Mouse (Mus musculus) MEL (cell line): ENCODE results near the gene Cyp1a1. TPM values are rescaled to one million over a fixed set of nuclear protein-coding genes. Genes with fewer than 3 reads are reported as not detected.
A peak's percentile ranks its signal among the peaks of the same experiment; 100 is the strongest.

Source experiments
- DNase-seq: peaks from one replicate; pipeline ENCODE4 v3.0.0; 2011; ENCODE audit warnings: low read depth, low spot score
- H3K27ac ChIP-seq: 2 replicates; pipeline ENCODE4 v1.5.1; 2012; ENCODE audit warnings: low read depth, mild to moderate bottlenecking, control low read depth, low read length, moderate library complexity; ENCODE audit not compliant: control insufficient read depth
- H3K27me3 ChIP-seq, 2 experiments: fragments of 150-350 bp in 1 of 2; sonication (generic) in 1 of 2; 2 replicates each; pipeline ENCODE4 v1.6.1; 2012; ENCODE audit warnings: low read length in 2 of 2, mild to moderate bottlenecking in 2 of 2, improper control_type of control experiment in 1 of 2, moderate library complexity in 1 of 2; ENCODE audit not compliant: insufficient read depth in 2 of 2, control insufficient read depth in 1 of 2
- H3K36me3 ChIP-seq, 2 experiments: 2 replicates each; pipeline ENCODE4 v1.6.1; 2012 to 2014; ENCODE audit warnings: low read length in 2 of 2, improper control_type of control experiment in 1 of 2, inconsistent platforms in 1 of 2, mild to moderate bottlenecking in 1 of 2; ENCODE audit not compliant: insufficient read depth in 2 of 2, control insufficient read depth in 1 of 2
- H3K4me1 ChIP-seq, 2 experiments: fragments of 150-350 bp in 1 of 2; sonication (generic) in 1 of 2; 2 replicates each; pipeline ENCODE4 v1.6.1; 2012; ENCODE audit warnings: low read length in 2 of 2, improper control_type of control experiment in 1 of 2, mild to moderate bottlenecking in 1 of 2; ENCODE audit not compliant: insufficient read depth in 2 of 2, control insufficient read depth in 1 of 2
- H3K4me3 ChIP-seq, 2 experiments: fragments of 150-350 bp in 1 of 2; sonication (generic) in 1 of 2; 2 replicates each; pipeline ENCODE4 v1.5.1; 2012; ENCODE audit warnings: low read depth in 2 of 2, low read length in 2 of 2, mild to moderate bottlenecking in 2 of 2, moderate library complexity in 2 of 2, control low read depth in 1 of 2, improper control_type of control experiment in 1 of 2; ENCODE audit not compliant: control insufficient read depth in 1 of 2, insufficient read depth in 1 of 2
- H3K79me2 ChIP-seq: 2 replicates; pipeline ENCODE4 v1.6.1; 2012; ENCODE audit warnings: mild to moderate bottlenecking, low read length, moderate library complexity; ENCODE audit not compliant: control insufficient read depth, poor library complexity, insufficient read depth
- H3K9ac ChIP-seq: 2 replicates; pipeline ENCODE4 v1.6.1; 2012; ENCODE audit warnings: low read depth, mild to moderate bottlenecking, control low read depth, low read length, moderate library complexity; ENCODE audit not compliant: control insufficient read depth, poor library complexity, severe bottlenecking
- H3K9me3 ChIP-seq: fragments of 150-350 bp; sonication (generic); replicated peaks from 2 replicates; pipeline ENCODE4 v1.6.1; 2012; ENCODE audit warnings: mild to moderate bottlenecking, low read length, improper control_type of control experiment, moderate library complexity; ENCODE audit not compliant: insufficient read depth
- BHLHE40 ChIP-seq: IDR thresholded peaks from 2 replicates; pipeline ENCODE4 v1.6.1; 2012; ENCODE audit warnings: low read depth, mild to moderate bottlenecking, inconsistent platforms, low read length, improper control_type of control experiment, borderline replicate concordance
- CHD2 ChIP-seq: IDR thresholded peaks from 2 replicates; pipeline ENCODE4 v1.6.1; 2011; ENCODE audit warnings: low read length, improper control_type of control experiment
- GATA1 ChIP-seq: IDR thresholded peaks from 2 replicates; pipeline ENCODE4 v1.6.1; 2011; ENCODE audit warnings: low read depth, low read length, improper control_type of control experiment
- KAT2A ChIP-seq: conservative IDR thresholded peaks from 2 replicates; pipeline ENCODE4 v1.6.1; 2012; ENCODE audit warnings: low read depth, low read length, improper control_type of control experiment, inconsistent platforms
- MAFK ChIP-seq: IDR thresholded peaks from 2 replicates; pipeline ENCODE4 v1.6.1; 2011; ENCODE audit warnings: low read depth, mild to moderate bottlenecking, low read length, improper control_type of control experiment, borderline replicate concordance
- MYC ChIP-seq: IDR thresholded peaks from 2 replicates; pipeline ENCODE4 v1.6.1; 2011; ENCODE audit warnings: low read depth, mild to moderate bottlenecking, low read length, improper control_type of control experiment, moderate library complexity
- POLR2A ChIP-seq, 2 experiments: IDR thresholded peaks; 2 replicates each; pipeline ENCODE4 v1.6.1; 2011 to 2012; ENCODE audit warnings: low read length in 2 of 2, mild to moderate bottlenecking in 2 of 2, control low read depth in 1 of 2, improper control_type of control experiment in 1 of 2, low read depth in 1 of 2, moderate library complexity in 1 of 2; ENCODE audit not compliant: control insufficient read depth in 1 of 2, insufficient read depth in 1 of 2, poor library complexity in 1 of 2
- POLR2AphosphoS2 ChIP-seq: IDR thresholded peaks from 2 replicates; pipeline ENCODE4 v1.6.1; 2011; ENCODE audit warnings: low read length, improper control_type of control experiment
- SMC3 ChIP-seq: IDR thresholded peaks from 2 replicates; pipeline ENCODE4 v1.6.1; 2011; ENCODE audit warnings: low read depth, low read length, improper control_type of control experiment
- TAL1 ChIP-seq: IDR thresholded peaks from 2 replicates; pipeline ENCODE4 v1.6.1; 2012; ENCODE audit warnings: mild to moderate bottlenecking, inconsistent platforms, low read length, moderate library complexity, mixed read lengths
- TCF12 ChIP-seq: IDR thresholded peaks from 2 replicates; pipeline ENCODE4 v1.6.1; 2014; ENCODE audit warnings: low read depth, mild to moderate bottlenecking, inconsistent platforms, low read length, improper control_type of control experiment, moderate library complexity
- USF1 ChIP-seq: IDR thresholded peaks from 2 replicates; pipeline ENCODE4 v1.6.1; 2014; ENCODE audit warnings: low read depth, mild to moderate bottlenecking, inconsistent platforms, low read length, improper control_type of control experiment, moderate library complexity
- ZMIZ1 ChIP-seq: IDR thresholded peaks from 2 replicates; pipeline ENCODE4 v1.6.1; 2012; ENCODE audit warnings: low read depth, mild to moderate bottlenecking, inconsistent platforms, low read length, improper control_type of control experiment, moderate library complexity
- ZNF384 ChIP-seq: IDR thresholded peaks from 2 replicates; pipeline ENCODE4 v1.6.1; 2012; ENCODE audit warnings: low read depth, mild to moderate bottlenecking, inconsistent platforms, low read length, improper control_type of control experiment
- polyA plus RNA-seq, 2 experiments: library from polyadenylated mRNA; stranded (reverse) in 1 of 2; unstranded in 1 of 2; fragments of >175 nt in 1 of 2; fragments of >200 nt in 1 of 2; gene quantifications; 2 replicates each; pipeline versions ENCODE4 v1.2.1 to v1.2.4; 2012; ENCODE audit warnings: low replicate concordance in 2 of 2, low read depth in 1 of 2; ENCODE audit not compliant: insufficient read length in 2 of 2, insufficient read depth in 1 of 2, missing spikeins in 1 of 2
- total RNA-seq: library from RNA; depleted of rRNA; stranded (reverse); fragments of 300-350 nt; gene quantifications from 2 replicates; pipeline ENCODE4 v1.2.3, GENCODE M21; 2012

The Cyp1a1 gene
- total and polyA plus RNA-seq, 3 experiments, result 0.04 to 0.26 TPM; not detected in 1

DNA sequence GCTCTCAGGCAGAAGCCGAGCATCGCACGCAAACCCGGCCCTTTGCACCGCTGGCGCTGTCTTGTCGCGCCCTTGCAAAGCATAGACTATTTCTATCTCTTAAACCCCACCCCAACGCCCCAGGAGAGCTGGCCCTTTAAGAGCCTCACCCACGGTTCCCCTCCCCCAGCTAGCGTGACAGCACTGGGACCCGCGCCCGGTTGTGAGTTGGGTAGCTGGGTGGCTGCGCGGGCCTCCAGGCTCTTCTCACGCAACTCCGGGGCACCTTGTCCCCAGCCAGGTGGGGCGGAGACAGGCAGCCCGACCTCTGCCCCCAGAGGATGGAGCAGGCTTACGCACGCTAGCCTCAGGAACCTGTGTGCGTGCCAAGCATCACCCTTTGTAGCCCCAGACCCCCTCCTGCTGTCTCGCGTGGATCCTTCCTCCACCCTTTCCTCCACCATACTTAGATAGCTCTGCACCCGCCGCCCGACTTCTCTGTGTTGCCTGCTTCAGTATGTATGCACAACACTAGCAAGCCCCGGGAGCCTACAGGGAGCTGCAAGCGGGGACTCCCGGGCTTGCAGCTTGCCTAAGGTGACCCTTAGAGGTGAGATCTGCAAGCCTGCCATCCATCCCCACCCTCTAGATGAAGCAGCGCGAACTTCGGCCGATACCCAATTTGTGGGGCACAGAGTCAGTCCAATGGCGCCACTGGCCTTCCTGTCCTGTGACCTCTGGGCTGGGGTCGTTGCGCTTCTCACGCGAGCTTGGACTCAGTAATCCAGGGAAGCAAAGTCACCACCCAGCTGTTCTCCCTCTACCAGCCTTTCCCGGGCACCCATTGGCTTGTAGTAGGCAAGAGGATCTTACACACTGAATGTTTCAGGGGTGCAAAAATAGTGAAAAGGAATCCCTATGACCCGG lies 8.9 kb downstream of the Cyp1a1 start:
- Histone ChIP-seq H3K36me3 (no peaks in the 10 kb centered on the region), H3K9ac (no peak overlapping the region), H3K4me1 (peaks cover 0 to 7% of the 10 kb centered on the region in 2 experiments; a peak in 2 of 4 replicates), H3K4me3 (peak overlapping the region; percentile 21 to 35; a peak in 3 of 4 replicates), H3K27me3 (peaks cover 31 to 42% of the 10 kb centered on the region in 2 experiments), H3K79me2 (no peaks in the 10 kb centered on the region), H3K27ac (no peak overlapping the region), H3K9me3 (no peaks in the 10 kb centered on the region)
- TF ChIP-seq CHD2, result no peak
- no peak for TF ChIP-seq BHLHE40
- TF ChIP-seq POLR2A (IDR thresholded peaks at IDR 0.05; ENCODE audit: control insufficient read depth in 1 of 2, insufficient read depth in 1 of 2, low read depth in 1 of 2, low read length in 2 of 2, poor library complexity in 1 of 2), result no peak
- TF ChIP-seq MYC, result no peak
- no peak for TF ChIP-seq ZNF384
- TF ChIP-seq TAL1, result no peak
- no peak for TF ChIP-seq TCF12
- TF ChIP-seq ZMIZ1, result no peak
- TF ChIP-seq KAT2A, result no peak
- no peak for TF ChIP-seq USF1
- no peak for TF ChIP-seq POLR2AphosphoS2
- no peak for TF ChIP-seq SMC3
- TF ChIP-seq MAFK, result no peak
- peak; percentile 24 for DNase-seq

DNA sequence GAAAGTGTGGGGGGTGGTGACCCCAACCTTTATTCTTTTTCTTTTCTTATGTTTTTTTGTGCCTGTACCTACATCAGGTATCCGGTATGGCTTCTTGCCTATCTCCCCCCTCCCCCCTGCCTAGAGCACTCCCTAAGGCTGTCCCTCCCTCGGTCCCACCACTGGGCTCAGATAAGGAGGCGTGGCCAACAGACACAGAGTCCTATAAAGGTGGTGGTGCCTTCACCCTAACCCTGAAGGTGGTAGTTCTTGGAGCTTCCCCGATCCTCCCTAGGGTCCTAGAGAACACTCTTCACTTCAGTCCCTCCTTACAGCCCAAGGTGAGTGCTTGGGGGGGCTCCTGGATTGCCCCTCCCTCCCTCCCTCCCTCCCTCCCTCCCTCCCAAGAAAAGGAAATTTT lies 9.7 kb downstream of the Cyp1a1 start:
- TF ChIP-seq GATA1 (0 out of 2 replicates have a peak, but pooled peaks have one; percentile 3), TAL1 (no peak), USF1 (no peak)
- peaks cover 31 to 40% of the 10 kb centered on the region in 2 experiments for H3K27me3 ChIP-seq
- peaks cover 0 to 7% of the 10 kb centered on the region in 2 experiments; a peak in 2 of 4 replicates for H3K4me1 ChIP-seq
- peak; percentile 46 for DNase-seq
- H3K27ac ChIP-seq, result no peak overlapping the region
- no peaks in the 10 kb centered on the region for H3K79me2 ChIP-seq
- no peaks in the 10 kb centered on the region for H3K9me3 ChIP-seq
- H3K36me3 ChIP-seq, result no peaks in the 10 kb centered on the region
- no peak overlapping the region for H3K4me3 ChIP-seq
- no peak overlapping the region for H3K9ac ChIP-seq
